Mouse (Mus musculus): ENCODE measurements around the gene Med24.
"Not testable (repeated sequence)": the region's sequence is repeated elsewhere in the genome, so short reads cannot be mapped to it uniquely, and the experiment has no call there.

Med24 gene

DNA sequence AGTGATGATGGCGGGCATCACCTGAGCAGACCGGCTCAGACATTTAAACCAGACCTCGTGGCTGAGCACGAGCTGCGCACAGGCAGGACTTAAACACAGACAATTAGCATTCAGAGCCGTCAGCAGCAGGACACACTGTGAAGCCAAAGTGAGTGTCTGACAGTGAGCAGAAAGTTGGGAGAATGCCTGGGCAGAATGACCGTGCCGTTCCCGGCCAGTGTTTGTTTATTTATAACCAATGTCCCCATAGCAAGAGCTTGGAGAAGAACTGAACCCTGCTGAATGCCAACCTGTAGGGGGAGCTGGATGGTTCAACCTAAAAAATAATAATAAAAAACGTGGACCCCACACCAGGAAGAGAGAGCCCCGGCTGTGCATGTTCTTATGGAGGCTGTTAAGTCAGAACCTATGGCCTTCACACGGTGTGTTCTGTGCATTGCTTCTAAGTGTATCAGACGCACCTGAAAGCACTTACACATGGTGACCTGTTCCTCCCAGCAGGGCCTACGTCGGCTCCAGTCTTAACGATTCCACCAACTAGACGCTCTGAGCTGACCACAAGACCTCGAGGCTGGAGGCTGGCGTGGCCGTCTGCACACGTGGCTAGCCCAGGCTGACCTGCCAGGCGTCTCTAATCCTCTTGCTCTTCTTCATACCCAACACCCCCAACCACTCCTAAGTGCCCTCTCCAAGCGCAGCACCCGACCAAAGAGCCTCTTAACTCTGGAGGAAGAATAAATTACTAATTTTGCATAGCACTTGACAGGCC lies 7.6 kb downstream of the Med24 start:
- peak; percentile 87 to 91 for DNase-seq (ENCODE audit: low spot score in 2 of 2)

DNA sequence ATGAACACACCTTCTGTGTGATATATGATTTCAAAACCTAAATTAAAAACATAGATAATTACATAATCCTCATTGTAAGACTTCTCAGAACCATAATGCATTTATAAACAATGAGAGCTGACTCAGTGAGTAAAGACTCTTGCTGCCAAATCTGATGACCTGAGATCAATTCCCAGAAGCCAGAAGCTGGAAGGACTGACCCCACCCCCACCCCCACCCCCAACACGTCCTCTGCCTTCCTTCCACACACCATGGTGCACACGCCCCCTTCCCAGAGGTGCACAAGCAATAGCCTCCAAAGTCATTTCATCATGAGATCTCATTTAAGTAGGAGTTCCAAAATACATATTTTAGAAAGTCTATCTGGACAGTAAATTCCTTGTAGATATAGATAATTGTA lies 8.5 kb downstream of the Med24 start:
- DNase-seq (ENCODE audit: low spot score in 2 of 2): no peak

DNA sequence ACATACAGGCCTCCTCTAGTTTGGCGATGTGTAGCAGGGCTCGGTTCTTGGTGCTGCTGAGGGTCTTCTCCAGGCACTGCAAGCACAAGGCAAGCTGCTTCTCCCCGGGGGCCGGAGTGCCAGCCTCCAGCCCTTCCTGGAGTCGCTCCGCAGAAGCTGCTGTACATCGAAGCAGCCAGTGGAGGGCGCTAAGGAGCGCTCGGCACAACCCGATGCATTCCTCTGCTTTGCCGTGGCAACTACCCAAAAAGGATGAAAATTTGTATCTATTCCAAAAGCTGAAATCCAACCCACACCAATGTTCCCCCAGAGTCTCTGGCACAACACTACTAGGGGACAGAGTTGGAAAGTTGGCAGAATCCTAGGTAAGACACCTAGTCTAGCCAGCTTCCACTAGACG lies 11.3 kb downstream of the Med24 start:
- peak; percentile 60 to 72 for DNase-seq (ENCODE audit: low spot score in 2 of 2)

DNA sequence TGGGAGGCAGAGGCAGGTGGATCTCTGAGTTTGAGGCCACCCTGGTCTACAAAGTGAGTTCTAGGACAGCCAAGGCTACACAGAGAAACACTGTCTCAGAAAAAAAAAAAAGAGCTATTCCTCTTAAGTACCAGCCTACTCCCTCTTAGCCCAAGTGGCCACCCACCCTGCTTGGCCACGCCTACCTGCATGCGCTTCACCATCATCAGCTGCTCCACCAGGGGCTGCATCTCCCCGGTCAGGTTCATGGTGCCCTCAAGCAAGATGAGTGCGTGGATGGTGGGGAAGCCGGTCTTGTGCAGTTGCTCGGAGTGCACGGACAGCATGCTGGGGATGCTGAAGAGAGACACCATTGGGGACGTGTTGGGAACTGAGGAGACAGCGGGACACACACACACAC lies 13.3 kb downstream of the Med24 start:
- no peak for DNase-seq (ENCODE audit: low spot score in 2 of 2)

DNA sequence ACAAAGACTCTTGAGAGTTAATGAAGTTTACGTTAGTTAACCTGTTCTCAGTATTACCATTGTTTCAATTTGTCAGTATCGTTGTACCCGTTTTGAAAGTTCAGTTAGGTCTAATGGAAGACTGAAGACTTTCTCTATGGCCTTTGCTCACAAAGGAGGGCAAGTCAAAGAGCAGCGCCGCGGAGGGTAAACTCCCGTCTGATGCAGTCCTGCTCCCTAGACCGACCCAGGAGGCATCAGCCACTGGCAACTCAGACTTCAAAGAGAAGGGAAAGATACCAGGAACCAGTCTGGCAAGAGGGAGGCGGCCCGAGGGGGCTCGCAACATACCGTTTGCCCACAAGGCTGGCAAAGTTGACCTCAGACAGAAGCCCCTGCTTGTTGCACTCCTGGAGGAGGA lies 15.5 kb downstream of the Med24 start:
- no peak for DNase-seq (ENCODE audit: low spot score in 2 of 2)

DNA sequence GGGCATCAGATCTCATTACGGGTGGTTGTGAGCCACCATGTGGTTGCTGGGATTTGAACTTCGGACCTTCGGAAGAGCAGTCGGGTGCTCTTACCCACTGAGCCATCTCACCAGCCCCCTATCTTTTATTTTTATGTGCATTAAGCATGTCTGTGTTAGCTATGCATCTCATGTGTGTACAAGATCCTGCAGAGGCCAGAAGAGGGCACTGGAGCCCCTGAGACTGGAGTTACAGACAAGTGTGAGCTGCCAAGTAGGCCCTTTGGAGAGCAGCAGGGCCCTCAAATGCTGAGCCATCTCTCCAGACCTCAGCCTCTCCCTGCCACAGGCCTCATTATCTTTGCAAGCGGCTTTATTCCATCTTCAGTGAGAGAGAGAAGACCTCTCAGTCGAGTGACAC lies 17.2 kb downstream of the Med24 start:
- DNase-seq (ENCODE audit: low spot score in 2 of 2): not testable (repeated sequence)

DNA sequence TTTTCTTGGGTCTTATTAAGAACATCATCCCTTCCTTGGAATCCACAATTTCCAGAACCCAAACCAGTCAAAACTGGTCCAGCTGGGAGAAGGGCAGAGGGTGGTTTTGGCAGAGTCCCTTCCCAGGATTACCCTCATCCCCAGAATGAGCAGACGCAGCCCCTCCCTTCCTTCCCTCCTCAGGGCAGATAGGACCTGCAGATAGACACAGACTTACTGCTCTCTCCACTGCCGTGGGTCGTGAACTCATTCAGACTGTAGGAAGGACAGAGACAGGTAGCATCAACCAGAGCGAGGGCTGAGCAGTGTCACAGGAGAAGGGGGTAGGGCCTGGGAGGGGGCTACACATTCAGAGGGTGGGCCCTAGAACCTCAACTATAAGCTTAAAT lies 18.2 kb downstream of the Med24 start:
- no peak for DNase-seq (ENCODE audit: low spot score in 2 of 2)

DNA sequence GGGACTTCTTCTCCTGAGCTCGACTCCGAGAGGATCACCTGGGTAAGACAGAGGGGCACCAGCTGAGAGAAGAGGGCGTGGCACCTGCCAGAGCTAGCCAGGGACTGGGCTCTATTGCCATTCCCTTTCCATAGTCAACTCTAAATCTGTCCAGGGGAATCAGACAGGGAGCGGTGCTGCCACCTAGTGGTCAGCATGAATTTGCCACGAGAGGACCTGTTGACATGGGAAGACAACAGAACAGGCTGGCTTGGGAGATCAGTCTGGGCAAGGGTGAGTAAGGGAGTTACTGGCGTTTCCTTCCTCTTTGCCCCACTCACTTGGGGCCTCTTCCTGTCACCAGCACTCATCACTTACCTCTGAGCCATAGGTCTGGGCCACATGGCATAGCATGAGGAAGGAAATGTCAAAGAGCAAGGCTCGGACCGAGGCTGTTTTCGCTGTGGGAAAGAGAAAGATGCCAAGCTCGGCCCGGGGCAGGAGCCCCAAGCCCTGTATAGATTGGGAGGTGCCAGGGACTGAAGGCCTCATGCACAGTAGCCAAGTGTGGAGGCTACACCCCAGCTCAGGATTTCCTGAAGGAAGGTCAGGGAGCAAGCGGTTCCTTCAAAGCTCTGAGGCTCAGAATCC lies 18.7 kb downstream of the Med24 start:
- DNase-seq (ENCODE audit: low spot score in 2 of 2): peak; percentile 73 to 86

DNA sequence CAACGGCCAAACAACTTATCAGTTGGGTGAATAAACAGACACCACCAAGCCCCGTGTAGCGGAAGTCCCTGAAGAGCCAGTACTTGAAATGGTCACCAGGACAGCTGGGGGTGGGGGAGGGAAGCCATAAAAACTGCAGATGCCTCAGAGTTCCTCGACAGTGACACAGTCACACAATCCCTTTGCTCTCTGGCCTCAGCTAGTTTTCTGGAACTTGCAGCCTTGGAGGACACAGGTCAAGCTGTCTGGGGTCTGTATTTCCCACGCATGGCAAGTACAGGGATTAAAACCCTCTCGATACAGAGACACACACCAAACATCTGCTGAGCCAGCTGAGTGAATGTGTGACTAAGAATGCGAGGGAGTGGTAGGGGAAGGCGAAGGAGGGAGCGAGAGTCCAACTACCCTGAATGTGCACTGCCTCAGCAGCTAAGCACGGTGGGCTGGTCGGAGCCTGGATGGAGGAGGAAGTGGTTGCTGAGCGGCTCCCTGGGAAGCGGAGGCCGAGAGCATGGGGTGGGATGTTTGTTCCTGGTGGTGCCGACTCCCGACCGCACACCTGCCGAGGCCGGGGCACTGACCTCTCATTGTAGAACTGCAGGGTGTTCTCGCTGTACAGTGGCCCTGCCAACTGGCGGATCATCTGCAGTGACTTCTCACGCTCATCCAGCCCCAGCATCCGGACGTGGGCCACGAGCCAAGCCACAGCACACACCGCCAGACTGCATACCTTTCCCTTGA lies 20.1 kb downstream of the Med24 start:
- peak; percentile 54 to 56 for DNase-seq (ENCODE audit: low spot score in 2 of 2)

DNA sequence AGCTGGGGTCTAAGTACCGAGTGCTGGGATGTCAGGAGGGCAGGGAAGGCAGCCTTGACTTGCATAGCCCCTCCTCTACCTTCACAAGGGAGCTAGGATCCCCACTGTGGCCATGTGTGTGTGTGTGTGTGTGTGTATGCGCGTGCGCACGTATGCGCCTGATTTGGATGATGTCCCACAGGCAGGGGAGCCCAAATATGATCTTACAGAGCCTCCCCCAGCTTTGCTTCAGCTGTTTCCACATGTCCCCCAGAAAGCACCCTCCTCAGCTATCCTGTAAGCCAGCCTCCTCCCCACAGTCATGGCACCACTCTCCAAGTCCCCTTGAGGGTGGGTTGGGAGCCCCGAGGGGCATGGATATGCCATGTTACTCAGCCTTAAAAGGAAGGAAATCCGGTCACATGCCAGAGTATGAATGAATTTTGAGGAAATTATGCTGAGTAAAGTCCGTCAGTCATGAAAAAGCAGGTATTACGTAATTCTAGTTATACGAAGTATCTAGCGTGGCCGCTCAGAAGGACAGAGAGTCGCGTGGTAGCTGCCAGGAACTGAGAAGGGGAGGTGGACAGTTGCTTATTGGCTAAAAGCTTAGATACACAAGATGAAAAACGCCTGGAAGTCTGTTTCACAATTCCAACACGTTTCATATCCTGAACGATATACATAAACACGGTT lies 20.8 kb downstream of the Med24 start:
- DNase-seq (ENCODE audit: low spot score in 2 of 2): peak; percentile 70 to 74

DNA sequence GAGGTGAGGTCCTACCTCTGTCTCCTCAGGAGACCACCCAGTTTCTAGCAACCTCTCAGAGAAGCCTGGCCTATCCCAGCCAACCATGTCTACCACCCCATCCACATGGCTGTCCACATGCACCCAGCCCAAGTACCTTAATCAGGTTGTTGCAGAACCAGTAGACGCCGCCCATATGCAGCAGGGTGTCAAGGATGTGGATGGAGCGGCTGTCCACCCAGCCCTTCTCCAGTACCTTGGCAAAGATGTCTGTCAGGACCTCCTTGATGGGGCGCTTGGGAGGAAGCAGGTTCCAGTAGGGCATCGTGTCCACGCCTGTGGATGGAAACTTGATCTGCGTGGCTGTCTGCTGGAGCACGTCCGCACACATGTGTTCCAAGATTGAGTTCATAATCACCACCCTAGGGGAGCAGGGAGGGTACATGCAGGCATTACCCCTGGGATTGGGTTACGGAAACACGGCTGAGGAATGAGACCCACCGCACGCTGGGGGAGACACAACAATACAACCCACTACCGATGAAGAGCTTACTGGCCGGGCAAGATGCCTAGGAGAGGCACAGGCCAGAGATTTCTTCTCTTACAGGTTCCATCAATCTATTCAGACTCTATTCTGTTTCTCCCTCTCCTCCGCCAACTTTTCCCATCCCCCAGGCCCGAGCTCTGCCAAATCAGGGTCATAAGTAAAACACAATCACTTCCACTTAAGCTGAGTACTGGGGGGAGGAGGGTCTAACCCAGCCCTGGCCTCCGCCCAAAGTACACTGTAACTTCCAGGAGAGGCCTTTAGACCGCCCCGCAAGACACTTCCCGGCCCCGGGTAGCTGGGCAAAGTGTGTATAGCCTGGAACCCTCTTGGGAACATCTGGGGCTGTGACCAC lies 21.6 kb downstream of the Med24 start:
- DNase-seq (ENCODE audit: low spot score in 2 of 2): peak; percentile 64 to 69

DNA sequence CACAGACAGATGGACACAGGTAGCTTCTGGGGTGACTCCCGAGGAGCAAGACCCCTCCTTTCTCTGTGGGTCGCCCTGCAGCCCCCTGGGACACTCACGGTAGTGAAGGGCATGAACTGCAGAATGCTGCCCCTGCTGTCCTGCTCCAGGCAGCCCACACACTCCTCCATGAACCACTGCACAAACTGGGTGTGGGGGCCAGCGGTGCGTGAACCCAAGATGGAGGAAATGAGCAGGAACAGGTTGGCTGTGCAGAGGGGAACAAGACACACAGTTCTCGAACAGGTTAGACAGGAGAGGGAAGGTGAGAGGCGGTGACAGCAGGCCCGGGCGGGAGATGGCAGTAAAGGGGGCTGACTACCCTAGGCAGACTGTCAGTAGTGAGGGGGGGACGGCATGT lies 24.2 kb downstream of the Med24 start:
- no peak for DNase-seq (ENCODE audit: low spot score in 2 of 2)

DNA sequence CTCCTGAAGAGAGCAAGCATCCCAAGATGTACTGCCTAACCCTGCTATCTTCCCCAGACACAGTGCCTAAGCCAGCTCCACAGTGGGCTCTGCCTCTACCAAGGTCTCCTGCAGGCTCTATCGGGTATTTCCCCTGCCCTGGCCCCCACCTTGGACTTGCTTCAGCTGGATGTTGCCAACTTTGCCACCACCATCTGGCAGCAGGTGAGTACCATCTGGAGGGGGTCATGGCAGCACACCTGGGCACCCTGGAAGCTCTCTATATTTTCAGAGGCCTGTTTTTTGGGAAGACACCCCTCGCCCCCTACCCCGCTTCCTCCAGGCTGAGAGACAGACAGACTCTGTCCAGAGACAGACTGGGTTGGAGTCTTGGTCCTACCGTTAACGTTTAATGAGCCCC lies 26.9 kb downstream of the Med24 start:
- DNase-seq (ENCODE audit: low spot score in 2 of 2): no peak

DNA sequence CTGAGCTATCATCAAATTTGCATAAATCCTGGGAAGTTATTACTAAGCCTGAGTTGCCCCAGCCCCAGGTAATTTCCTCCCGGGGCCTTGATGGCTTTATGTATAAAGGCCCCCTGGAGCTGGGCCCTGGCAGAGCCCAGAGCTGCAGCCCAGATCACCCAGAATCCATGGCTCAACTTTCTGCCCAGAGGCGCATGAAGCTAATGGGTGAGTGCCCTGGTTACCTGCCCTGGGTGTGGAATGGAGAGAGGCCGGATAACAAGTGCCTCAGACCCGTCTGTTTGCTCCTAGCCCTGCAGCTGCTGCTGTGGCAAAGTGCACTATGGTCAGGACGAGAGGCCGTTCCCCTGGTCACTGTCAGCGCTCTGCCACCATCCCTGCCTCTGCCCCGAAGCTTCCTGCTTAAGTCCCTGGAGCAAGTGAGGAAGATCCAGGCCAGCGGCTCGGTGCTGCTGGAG lies 28.0 kb downstream of the Med24 start, which contains the start of gene Csf3:
Gene Csf3 (plus strand): TSS at position 51 of the 458 bp plus-strand sequence.
- DNase-seq (ENCODE audit: low spot score in 2 of 2): no peak

DNA sequence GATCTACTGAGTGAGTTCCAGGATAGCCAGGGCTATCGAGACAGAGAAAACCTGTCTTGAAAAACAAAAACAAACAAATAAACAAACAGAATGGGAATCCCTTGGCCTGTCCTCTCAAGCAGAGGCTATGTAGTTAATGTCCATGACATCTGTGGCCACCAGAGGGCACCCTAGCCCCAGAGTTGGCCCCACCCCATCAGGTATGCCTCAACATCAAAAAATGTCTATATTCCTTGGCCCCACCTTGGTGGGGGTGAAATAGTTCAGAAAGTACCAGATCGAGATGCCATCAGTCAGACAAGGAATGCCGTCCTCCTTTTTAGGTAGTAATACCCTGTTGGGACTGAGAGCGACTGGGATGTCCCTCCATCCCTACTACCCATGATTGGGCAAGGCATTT lies 29.3 kb downstream of the Med24 start:
- peak; percentile 63 to 77 for DNase-seq (ENCODE audit: low spot score in 2 of 2)

DNA sequence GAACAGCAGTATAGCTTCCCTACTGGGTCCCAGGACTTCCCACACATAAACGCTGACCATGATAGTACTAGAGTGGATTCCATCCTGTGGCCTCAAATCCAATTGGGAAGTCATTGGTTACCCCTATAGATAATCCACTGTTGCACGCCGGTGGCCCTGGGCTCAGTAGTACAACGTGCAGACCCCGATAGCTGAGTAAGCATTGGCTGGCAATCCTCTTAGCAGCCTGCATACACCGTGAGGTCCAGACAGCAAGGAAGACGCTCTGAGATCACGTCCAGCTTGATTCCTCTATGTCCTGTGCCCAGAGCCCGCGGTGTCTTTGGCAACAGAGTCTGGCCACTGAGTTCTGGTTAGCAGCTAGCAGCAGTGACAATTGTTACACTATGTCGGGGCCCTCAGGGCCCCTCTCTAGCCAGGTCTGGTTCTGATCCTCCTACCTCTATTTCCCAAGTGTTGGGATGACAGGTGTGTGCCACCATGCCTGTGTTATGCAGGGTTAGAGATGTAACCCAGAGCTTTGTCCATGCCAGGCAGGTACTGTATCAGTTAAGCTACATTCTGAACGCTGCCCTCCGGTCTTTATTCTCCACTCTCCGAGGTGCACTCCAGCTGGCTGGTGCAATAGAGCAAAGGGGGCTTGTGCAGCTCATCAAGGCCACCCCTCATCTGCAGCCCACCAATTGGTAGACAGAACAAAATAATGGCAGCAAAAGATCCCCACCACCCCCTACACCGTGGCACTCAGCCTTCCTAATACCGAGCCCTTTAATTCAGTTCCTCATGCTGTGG lies 30.2 kb downstream of the Med24 start:
- DNase-seq (ENCODE audit: low spot score in 2 of 2): no peak

DNA sequence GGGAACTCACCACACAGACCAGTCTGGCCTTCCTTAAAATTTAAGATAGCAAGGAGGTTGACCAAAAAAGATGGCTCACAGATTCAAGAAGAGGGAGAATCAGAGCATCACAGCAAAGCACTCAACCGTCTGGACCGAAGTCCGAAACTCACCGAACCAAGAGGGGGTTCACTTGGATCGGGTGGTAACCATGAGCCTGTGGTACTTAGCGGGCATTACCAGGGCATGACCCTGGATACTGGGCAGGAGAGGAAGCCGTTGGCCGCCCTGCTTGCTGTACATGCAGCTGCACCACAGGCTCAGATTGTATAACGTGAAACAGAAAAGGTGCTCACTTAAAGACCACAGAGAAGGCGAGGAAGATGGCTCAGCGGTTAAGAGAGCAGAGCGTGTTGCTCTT lies 32.0 kb downstream of the Med24 start:
- DNase-seq (ENCODE audit: low spot score in 2 of 2): no peak

DNA sequence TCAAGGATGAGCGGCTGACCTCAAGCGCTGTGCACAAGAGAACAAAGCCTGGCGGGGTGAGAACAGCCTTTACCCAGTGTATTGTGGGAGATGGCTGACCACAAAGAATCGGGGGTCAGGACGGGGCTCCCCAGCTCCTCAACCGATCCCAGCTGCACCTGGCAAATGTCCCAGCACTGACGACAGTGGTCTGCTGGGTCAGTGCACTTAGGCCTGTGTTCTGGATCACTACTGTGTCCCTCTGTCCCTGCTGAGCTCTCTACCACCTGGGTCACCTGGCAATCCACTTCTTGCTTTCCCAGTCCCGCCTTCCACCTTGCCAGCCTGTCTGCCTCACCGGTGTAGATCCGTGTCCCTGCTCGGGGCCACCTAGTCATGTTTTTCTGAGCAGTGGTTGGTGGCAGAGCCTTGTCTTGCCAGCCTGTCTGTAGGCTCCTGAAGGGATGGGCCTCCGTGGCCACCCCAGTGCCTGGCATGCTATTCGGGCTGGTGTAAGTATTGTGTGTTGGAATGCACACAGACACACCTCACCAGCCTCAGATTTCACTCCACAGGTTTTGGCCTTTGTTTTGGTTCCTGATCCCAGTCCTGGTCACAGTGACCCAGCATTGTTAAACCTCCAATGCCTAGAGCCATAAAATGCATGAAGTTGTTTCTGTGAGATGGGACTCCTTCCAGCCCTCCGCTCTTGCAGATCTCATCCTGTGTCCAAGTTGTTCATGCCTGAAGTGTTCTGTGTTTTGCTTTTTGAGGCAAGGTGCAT lies 32.6 kb downstream of the Med24 start:
- no peak for DNase-seq (ENCODE audit: low spot score in 2 of 2)

DNA sequence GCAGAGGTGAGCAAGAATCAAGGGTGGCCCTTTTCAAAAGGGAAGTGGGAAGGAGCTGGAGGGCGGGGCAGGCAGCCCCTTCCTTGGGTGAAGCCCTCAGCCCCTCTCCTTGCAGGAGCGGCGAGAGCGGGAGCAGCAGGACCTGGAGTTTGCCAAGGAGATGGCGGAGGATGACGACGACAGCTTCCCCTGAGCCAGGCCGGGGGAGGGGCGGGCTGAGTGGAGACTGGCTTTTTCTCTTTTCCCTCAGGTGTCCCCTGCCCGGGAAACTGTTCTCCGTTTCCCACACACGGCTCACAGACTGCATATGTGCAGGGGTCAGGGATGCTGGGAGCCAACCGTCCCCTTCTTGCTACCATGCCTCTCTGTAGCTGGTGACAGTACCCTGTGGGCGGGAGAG lies 33.8 kb downstream of the Med24 start:
- DNase-seq (ENCODE audit: low spot score in 2 of 2): no peak

DNA sequence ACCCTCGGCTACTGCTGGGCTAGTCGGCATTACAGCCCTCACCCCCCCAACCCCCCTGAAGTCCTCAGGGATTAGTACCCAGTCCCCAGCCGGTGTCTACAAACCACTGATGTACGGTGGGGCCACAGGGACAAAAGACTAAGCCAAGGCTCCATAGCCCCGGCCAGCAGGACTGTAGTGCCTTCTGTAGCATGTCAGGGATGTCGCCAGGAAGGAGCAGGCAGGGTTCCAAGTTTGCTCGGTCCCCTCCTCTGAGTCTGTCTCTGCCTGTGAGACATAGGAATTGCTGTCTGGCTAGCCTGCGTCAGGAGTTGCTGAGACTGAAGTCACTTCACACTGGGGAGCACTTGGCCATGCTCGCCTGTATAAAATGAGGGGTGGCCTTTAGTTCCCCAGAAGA lies 34.9 kb downstream of the Med24 start:
- no peak for DNase-seq (ENCODE audit: low spot score in 2 of 2)
